16 mouse cellular contexts compared by ENCODE assay signal in the genomic region with DNA sequence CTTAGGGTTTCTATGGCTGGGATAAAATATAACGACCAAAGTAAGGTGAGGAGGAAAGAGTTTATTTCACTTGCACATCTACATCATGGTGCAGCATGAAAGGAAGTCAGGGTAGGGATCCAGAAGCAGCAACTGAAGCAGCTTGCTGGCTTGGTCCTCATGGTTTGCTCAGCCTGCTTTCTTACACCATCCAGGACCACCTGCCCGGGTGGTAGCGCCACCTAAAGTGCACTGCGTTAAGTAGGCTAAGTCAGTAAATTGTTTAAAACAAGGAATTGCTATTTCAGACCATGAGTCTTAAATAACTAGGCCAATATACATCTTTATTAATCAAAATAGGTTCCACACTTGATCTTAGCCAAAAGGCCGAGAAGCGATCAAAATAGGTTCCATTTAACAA. TPM values are rescaled to one million over a fixed set of nuclear protein-coding genes. Genes with fewer than 3 reads are reported as not detected.
"Had no signal": no experiment of that assay in that cellular context is flagged by ENCODE, and none has a peak within 500 bp of the region (broad histone marks: within the 10 kb centered on the region; RNA-seq: fewer than 3 reads in every experiment).

No protein-coding gene starts in this region.

- DNase-seq: liver, embryonic 13.5 days; liver, postnatal 0 days; lung, adult 2 months; lung, postnatal 14 days; lung, postnatal 36 days; midbrain, embryonic 14.5 days; retina, postnatal 1 day; right cerebral cortex, adult 18-20 months; right cerebral cortex, postnatal 25 days; right cerebral cortex, postnatal 4 days; spleen, adult 18-20 months had no signal

RNA-seq across cellular contexts. Expression of a gene that starts 5.0 kb away (rescaled TPM):
- total RNA-seq: megakaryocyte-erythroid progenitor cell, adult 5-6 weeks had no signal

RNA-seq across cellular contexts. Expression of a gene that starts 24.8 kb away (rescaled TPM):
- total RNA-seq: megakaryocyte, adult 5-6 weeks; megakaryocyte-erythroid progenitor cell, adult 5-6 weeks had no signal
- polyA plus RNA-seq: liver, embryonic 15.5 days; liver, postnatal 0 days; lung, postnatal 0 days; myocyte had no signal
